Mouse (Mus musculus): Measurements from ENCODE around the gene Hoxc11. TPM values are rescaled to one million over a fixed set of nuclear protein-coding genes. Genes with fewer than 3 reads are reported as not detected.

The Hoxc11 gene
- total and polyA plus RNA-seq, 3 experiments: not detected

- dilution Hi-C loops (cut with MboI; ENCODE audit: extremely low pct_ligation_motif_present, extremely low pct_unique_long_range_greater_than_20kb, low sequenced_read_pairs): loop anchor here (10.0 kb wide), 1 partner anchor 178 kb away; no protein-coding TSS in a partner anchor
- no peak overlapping the region for H3K4me2 ChIP-seq (ENCODE audit: insufficient read depth, low read depth, poor library complexity, severe bottlenecking)
These were observed 42.3 kb downstream of the Hoxc11 start for GRCm38 (mm10) chr15:102996548-102996947.

GRCm38 (mm10) chr15:102997431-102997830, 43.2 kb downstream of the Hoxc11 start:
- Histone ChIP-seq H3K4me1 (ENCODE audit: control insufficient read depth in 1 of 2, insufficient read depth in 2 of 2) (peaks cover 4 to 40% of the 10 kb centered on the region in 2 experiments; a peak in 3 of 4 replicates), H3K4me3 (replicated peaks in 1 of 3; ENCODE audit: low read depth in 2 of 3, low read length in 2 of 3, poor library complexity in 1 of 3) (no peak overlapping the region), H3K9me3 (replicated peaks; ENCODE audit: low read length) (no peaks in the 10 kb centered on the region), H3K79me2 (replicated peaks; ENCODE audit: control insufficient read depth, extremely low read depth, insufficient read depth, poor library complexity, severe bottlenecking) (no peaks in the 10 kb centered on the region), H3K9ac (ENCODE audit: insufficient read depth, low read depth) (no peak overlapping the region), H3K36me3 (replicated peaks in 1 of 2; ENCODE audit: control insufficient read depth in 1 of 2, insufficient read depth in 1 of 2, low read length in 1 of 2) (no peaks in the 10 kb centered on the region), H3K4me2 (ENCODE audit: insufficient read depth, low read depth, poor library complexity, severe bottlenecking) (no peak overlapping the region), H3K27ac (ENCODE audit: insufficient read depth, low read depth) (no peak overlapping the region), H3K27me3 (replicated peaks) (peaks cover 13% of the 10 kb centered on the region)
- no peak for DNase-seq (ENCODE audit: extremely low read depth)
- dilution Hi-C loops (cut with MboI; ENCODE audit: extremely low pct_ligation_motif_present, extremely low pct_unique_long_range_greater_than_20kb, low sequenced_read_pairs): loop anchor here (10.0 kb wide), 1 partner anchor 177 kb away; no protein-coding TSS in a partner anchor
- in situ Hi-C loops (cut with MboI; ENCODE audit: low pct_ligation_motif_present, low pct_unique_long_range_greater_than_20kb, low sequenced_read_pairs): no loop called here
- TF ChIP-seq ELF1 (IDR thresholded peaks at IDR 0.05; ENCODE audit: low read depth, low read length): no peak
- TF ChIP-seq TCF12 (IDR thresholded peaks at IDR 0.05; ENCODE audit: low read depth, low read length): no peak
- no peak for TF ChIP-seq IRF4 (IDR thresholded peaks at IDR 0.05; ENCODE audit: low read depth, low read length)
- TF ChIP-seq POLR2A (IDR thresholded peaks at IDR 0.05; ENCODE audit: low read depth, low read length): no peak
- no peak for TF ChIP-seq TBP (conservative IDR thresholded peaks at IDR 0.05; ENCODE audit: low read depth, low read length)
- TF ChIP-seq POLR2AphosphoS2 (IDR thresholded peaks at IDR 0.05; ENCODE audit: low read depth, low read length): no peak
- TF ChIP-seq CTCF (conservative IDR thresholded peaks at IDR 0.05 in 1 of 2, IDR thresholded peaks at IDR 0.05 in 1 of 2; ENCODE audit: low read depth in 2 of 2, low read length in 2 of 2): no peak
- no peak for TF ChIP-seq KAT2A (IDR thresholded peaks at IDR 0.05; ENCODE audit: insufficient replicate concordance, low read length)
- TF ChIP-seq MXI1 (IDR thresholded peaks at IDR 0.05; ENCODE audit: low read depth, low read length): no peak
- TF ChIP-seq MAFK (IDR thresholded peaks at IDR 0.05; ENCODE audit: insufficient replicate concordance, low read length): no peak
- TF ChIP-seq ZKSCAN1 (IDR thresholded peaks at IDR 0.05; ENCODE audit: borderline replicate concordance, low read depth, low read length): no peak
- TF ChIP-seq USF2 (conservative IDR thresholded peaks at IDR 0.05; ENCODE audit: low read depth, low read length): no peak
- no peak for TF ChIP-seq JUND (conservative IDR thresholded peaks at IDR 0.05; ENCODE audit: low read depth, low read length)
- TF ChIP-seq NELFE (IDR thresholded peaks at IDR 0.05; ENCODE audit: low read depth, low read length): no peak
- no peak for TF ChIP-seq GABPA (IDR thresholded peaks at IDR 0.05; ENCODE audit: insufficient replicate concordance, low read depth, low read length)
- no peak for TF ChIP-seq MEF2A (IDR thresholded peaks at IDR 0.05; ENCODE audit: borderline replicate concordance, low read depth, low read length)
- no peak for TF ChIP-seq MAZ (IDR thresholded peaks at IDR 0.05; ENCODE audit: low read depth, low read length)
- no peak for TF ChIP-seq CHD1 (IDR thresholded peaks at IDR 0.05; ENCODE audit: low read depth, low read length)
- no peak for TF ChIP-seq MAX (IDR thresholded peaks at IDR 0.05; ENCODE audit: low read length)
- TF ChIP-seq SMC3 (IDR thresholded peaks at IDR 0.05; ENCODE audit: low read depth, low read length): no peak

More at GRCm38 (mm10) chr15:102996548-102996947, 42.3 kb downstream of the Hoxc11 start:
- no peak overlapping the region for H3K4me3 ChIP-seq (replicated peaks in 1 of 3; ENCODE audit: low read depth in 2 of 3, low read length in 2 of 3, poor library complexity in 1 of 3)
- in situ Hi-C loops (cut with MboI; ENCODE audit: low pct_ligation_motif_present, low pct_unique_long_range_greater_than_20kb, low sequenced_read_pairs): no loop called here
- peaks cover 4 to 31% of the 10 kb centered on the region in 2 experiments; a peak in 3 of 4 replicates for H3K4me1 ChIP-seq (ENCODE audit: control insufficient read depth in 1 of 2, insufficient read depth in 2 of 2)
- DNase-seq (ENCODE audit: extremely low read depth): no peak
- no peaks in the 10 kb centered on the region for H3K36me3 ChIP-seq (replicated peaks in 1 of 2; ENCODE audit: control insufficient read depth in 1 of 2, insufficient read depth in 1 of 2, low read length in 1 of 2)
- H3K9ac ChIP-seq (ENCODE audit: insufficient read depth, low read depth): no peak overlapping the region
- peaks cover 19% of the 10 kb centered on the region for H3K27me3 ChIP-seq (replicated peaks)
- H3K27ac ChIP-seq (ENCODE audit: insufficient read depth, low read depth): no peak overlapping the region
- no peaks in the 10 kb centered on the region for H3K9me3 ChIP-seq (replicated peaks; ENCODE audit: low read length)
- no peak for TF ChIP-seq PAX5 (IDR thresholded peaks at IDR 0.05; ENCODE audit: low read length)
- no peak for TF ChIP-seq USF2 (conservative IDR thresholded peaks at IDR 0.05; ENCODE audit: low read depth, low read length)
- TF ChIP-seq MAZ (IDR thresholded peaks at IDR 0.05; ENCODE audit: low read depth, low read length): no peak
- no peaks in the 10 kb centered on the region for H3K79me2 ChIP-seq (replicated peaks; ENCODE audit: control insufficient read depth, extremely low read depth, insufficient read depth, poor library complexity, severe bottlenecking)
